Mouse (Mus musculus): Measurements from ENCODE around the gene Tmprss4.

DNA sequence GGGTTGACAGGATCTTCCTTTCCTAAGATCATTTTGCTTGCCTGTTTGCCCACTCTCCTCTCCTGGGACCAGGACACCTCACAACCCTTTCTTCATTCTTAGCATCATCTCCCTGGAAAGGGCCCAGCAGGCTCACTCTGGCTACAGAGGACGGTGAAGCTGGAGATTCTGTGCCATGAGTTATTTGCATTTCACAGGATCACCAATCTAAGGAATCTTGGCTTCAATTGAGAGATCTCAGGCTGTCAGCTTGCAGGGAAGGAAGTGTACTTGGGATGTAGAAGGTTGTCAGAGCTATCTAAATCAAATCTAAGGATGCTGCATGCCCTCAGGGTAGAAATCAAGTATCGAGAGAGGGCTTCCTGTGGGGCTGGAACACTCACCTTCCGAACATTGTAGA, 30.4 kb downstream of the Tmprss4 start:
- TF ChIP-seq CTCF (conservative IDR thresholded peaks at IDR 0.05; ENCODE audit: insufficient read depth, insufficient read length, low read depth, low read length), result no peak
- no peak for TF ChIP-seq POLR2A (IDR thresholded peaks at IDR 0.05; ENCODE audit: low read depth, low read length)
